Mouse (Mus musculus): ENCODE data around the gene Man2a1.

Man2a1 gene

GRCm38 (mm10) chr17:64600372-64601090 lies at the start of gene Man2a1:
Gene Man2a1 (plus strand): TSS chr17:64600736.
- peak; percentile 78 for DNase-seq (ENCODE audit: low spot score)

GRCm38 (mm10) chr17:64553358-64553757 lies 47.2 kb upstream of the Man2a1 start:
- no peak for DNase-seq (ENCODE audit: low spot score)

- DNase-seq (ENCODE audit: low spot score): no peak
Observed at GRCm38 (mm10) chr17:64554901-64555300, 45.6 kb upstream of the Man2a1 start.

- no peak for DNase-seq (ENCODE audit: low spot score)
Observed at GRCm38 (mm10) chr17:64556661-64557445, 43.7 kb upstream of the Man2a1 start.

- no peak for DNase-seq (ENCODE audit: low spot score)
Observed at GRCm38 (mm10) chr17:64558994-64559540, 41.5 kb upstream of the Man2a1 start.

- no peak for DNase-seq (ENCODE audit: low spot score)
Observed at GRCm38 (mm10) chr17:64566435-64566834, 34.1 kb upstream of the Man2a1 start.

GRCm38 (mm10) chr17:64567546-64567945 lies 33.0 kb upstream of the Man2a1 start:
- no peak for DNase-seq (ENCODE audit: low spot score)

- no peak for DNase-seq (ENCODE audit: low spot score)
Observed at GRCm38 (mm10) chr17:64573981-64574380, 26.6 kb upstream of the Man2a1 start.

- peak; percentile 54 for DNase-seq (ENCODE audit: low spot score)
Observed at GRCm38 (mm10) chr17:64575240-64575639, 25.3 kb upstream of the Man2a1 start.

GRCm38 (mm10) chr17:64577485-64577884 lies 23.1 kb upstream of the Man2a1 start:
- DNase-seq (ENCODE audit: low spot score): no peak

- no peak for DNase-seq (ENCODE audit: low spot score)
Observed at GRCm38 (mm10) chr17:64578346-64578745, 22.2 kb upstream of the Man2a1 start.

GRCm38 (mm10) chr17:64579696-64580095 lies 20.8 kb upstream of the Man2a1 start:
- DNase-seq (ENCODE audit: low spot score): peak; percentile 85

- DNase-seq (ENCODE audit: low spot score): no peak
Observed at GRCm38 (mm10) chr17:64581133-64581532, 19.4 kb upstream of the Man2a1 start.

GRCm38 (mm10) chr17:64581962-64582361 lies 18.6 kb upstream of the Man2a1 start:
- DNase-seq (ENCODE audit: low spot score): no peak

GRCm38 (mm10) chr17:64590483-64590882 lies 10.1 kb upstream of the Man2a1 start:
- DNase-seq (ENCODE audit: low spot score): no peak

GRCm38 (mm10) chr17:64591366-64591765 lies 9.2 kb upstream of the Man2a1 start:
- no peak for DNase-seq (ENCODE audit: low spot score)

- DNase-seq (ENCODE audit: low spot score): no peak
Observed at GRCm38 (mm10) chr17:64592355-64592754, 8.2 kb upstream of the Man2a1 start.

GRCm38 (mm10) chr17:64592788-64593187 lies 7.7 kb upstream of the Man2a1 start:
- DNase-seq (ENCODE audit: low spot score): no peak

- DNase-seq (ENCODE audit: low spot score): no peak
Observed at GRCm38 (mm10) chr17:64597770-64598169, 2.8 kb upstream of the Man2a1 start.

GRCm38 (mm10) chr17:64599916-64600315 lies 620 bp upstream of the Man2a1 start:
- DNase-seq (ENCODE audit: low spot score): no peak

- DNase-seq (ENCODE audit: low spot score): peak; percentile 59
Observed at GRCm38 (mm10) chr17:64601091-64601750, 685 bp downstream of the Man2a1 start.

- peak; percentile 45 for DNase-seq (ENCODE audit: low spot score)
Observed at GRCm38 (mm10) chr17:64601751-64602578, 1.4 kb downstream of the Man2a1 start.
